In genomic region chr4:46754407-46755194, GRCm38 (mm10) we compare ENCODE assay signal across 12 mouse cellular contexts.
DNase-seq lines count a peak whose midpoint lies in the region; ATAC-seq and TF ChIP-seq lines count a peak whose summit lies in the region.
"Had no signal": no experiment of that assay in that cellular context is flagged by ENCODE, and none has a peak within 500 bp of the region (broad histone marks: within the 10 kb centered on the region; RNA-seq: fewer than 3 reads in every experiment).

No protein-coding gene starts in this region.

- peak overlapping the region; percentile 36; the same call in 1 of the 2 replicates for H3K27ac ChIP-seq in hindbrain, embryonic 10.5 days
- H3K27ac ChIP-seq in hindbrain, postnatal 0 days, result no peak overlapping the region
- peak overlapping the region; percentile 7; the same call in 1 of the 2 replicates for H3K27ac ChIP-seq in midbrain, embryonic 10.5 days (replicated peaks)
- no peak overlapping the region for H3K27ac ChIP-seq in midbrain, postnatal 0 days (ENCODE audit: low read depth, low read length)
- H3K27ac ChIP-seq: gastrocnemius, adult 2 months; liver, embryonic 14.5 days had no signal

- DNase-seq in hindbrain, embryonic 10.5 days (ENCODE audit: low spot score), result no peak
- DNase-seq in hindbrain, postnatal 0 days (ENCODE audit: low spot score), result no peak
- no peak for DNase-seq in midbrain, embryonic 10.5 days (ENCODE audit: low spot score)
- DNase-seq in midbrain, postnatal 0 days (ENCODE audit: low spot score), result no peak
- peak; percentile 8 for DNase-seq in kidney, postnatal 14 days
- DNase-seq in natural killer cell, adult 2 months (ENCODE audit: low spot score in 2 of 2), result peak; percentile 6 to 9
- no peak for DNase-seq in layer of hippocampus, postnatal 36 days
- DNase-seq in right cerebral cortex, adult 2 months (ENCODE audit: low spot score in 2 of 2), result no peak
- DNase-seq: cerebellum, postnatal 36 days; gastrocnemius, adult 2 months; spleen, adult 18-20 months had no signal

- H3K9ac ChIP-seq in hindbrain, postnatal 0 days (replicated peaks; ENCODE audit: low read length), result no peak overlapping the region
- no peak overlapping the region for H3K9ac ChIP-seq in midbrain, postnatal 0 days (replicated peaks; ENCODE audit: low read length, poor library complexity, severe bottlenecking)
- H3K9ac ChIP-seq: liver, embryonic 14.5 days had no signal

- no peaks in the 10 kb centered on the region for H3K27me3 ChIP-seq in hindbrain, embryonic 10.5 days (ENCODE audit: insufficient read depth, poor library complexity, severe bottlenecking)
- no peaks in the 10 kb centered on the region for H3K27me3 ChIP-seq in hindbrain, postnatal 0 days (ENCODE audit: insufficient read depth, low read length)
- no peaks in the 10 kb centered on the region for H3K27me3 ChIP-seq in midbrain, embryonic 10.5 days (ENCODE audit: low read depth, poor library complexity, severe bottlenecking)
- no peaks in the 10 kb centered on the region for H3K27me3 ChIP-seq in midbrain, postnatal 0 days (ENCODE audit: insufficient read depth, low read length)

- no peaks in the 10 kb centered on the region for H3K36me3 ChIP-seq in hindbrain, embryonic 10.5 days
- no peaks in the 10 kb centered on the region for H3K36me3 ChIP-seq in hindbrain, postnatal 0 days (ENCODE audit: insufficient read depth, low read length)
- no peaks in the 10 kb centered on the region for H3K36me3 ChIP-seq in midbrain, embryonic 10.5 days
- H3K36me3 ChIP-seq in midbrain, postnatal 0 days (ENCODE audit: insufficient read depth, low read length), result no peaks in the 10 kb centered on the region

- no peak for ATAC-seq in hindbrain, postnatal 0 days
- no peak for ATAC-seq in midbrain, postnatal 0 days (ENCODE audit: low FRiP score)

- no peak overlapping the region for H3K4me3 ChIP-seq in hindbrain, embryonic 10.5 days
- no peak overlapping the region for H3K4me3 ChIP-seq in hindbrain, postnatal 0 days (ENCODE audit: low read length)
- H3K4me3 ChIP-seq in midbrain, embryonic 10.5 days, result no peak overlapping the region
- H3K4me3 ChIP-seq in midbrain, postnatal 0 days (ENCODE audit: low read depth, low read length), result no peak overlapping the region
- H3K4me3 ChIP-seq: gastrocnemius, adult 2 months had no signal

- peaks cover 14% of the 10 kb centered on the region for H3K4me1 ChIP-seq in hindbrain, embryonic 10.5 days (replicated peaks)
- H3K4me1 ChIP-seq in hindbrain, postnatal 0 days (ENCODE audit: insufficient read depth, low read length), result no peaks in the 10 kb centered on the region
- peaks cover 7% of the 10 kb centered on the region for H3K4me1 ChIP-seq in midbrain, embryonic 10.5 days
- no peaks in the 10 kb centered on the region; the same call in 1 of the 2 replicates for H3K4me1 ChIP-seq in midbrain, postnatal 0 days (ENCODE audit: insufficient read depth, low read length)

- no peaks in the 10 kb centered on the region for H3K9me3 ChIP-seq in hindbrain, embryonic 10.5 days
- no peaks in the 10 kb centered on the region for H3K9me3 ChIP-seq in hindbrain, postnatal 0 days (ENCODE audit: low read length)
- H3K9me3 ChIP-seq in midbrain, embryonic 10.5 days (replicated peaks), result no peaks in the 10 kb centered on the region
- H3K9me3 ChIP-seq in midbrain, postnatal 0 days (ENCODE audit: low read length), result no peaks in the 10 kb centered on the region

- TF ChIP-seq CTCF in hindbrain, postnatal 0 days (IDR thresholded peaks at IDR 0.05; ENCODE audit: low read depth), result no peak
- TF ChIP-seq CTCF in midbrain, postnatal 0 days (IDR thresholded peaks at IDR 0.05), result no peak

- H3K4me2 ChIP-seq in hindbrain, postnatal 0 days (ENCODE audit: low read depth, low read length), result no peak overlapping the region
- no peak overlapping the region for H3K4me2 ChIP-seq in midbrain, postnatal 0 days (ENCODE audit: low read depth, low read length, poor library complexity, severe bottlenecking)

- WGBS in hindbrain, embryonic 10.5 days, result 38% methylated on average over 6 of the region's 6 CpGs
- WGBS in hindbrain, postnatal 0 days, result 41% methylated on average over 6 of the region's 6 CpGs
- 36% methylated on average over 6 of the region's 6 CpGs for WGBS in midbrain, embryonic 10.5 days
- WGBS in midbrain, postnatal 0 days, result 24% methylated on average over 6 of the region's 6 CpGs

Comparison
In these comparisons a context has a peak if more than half of its experiments do, and no peak if none do; other contexts are left out.
1. H3K27ac ChIP-seq: peak in hindbrain, embryonic 10.5 days (single experiment) and midbrain, embryonic 10.5 days (single experiment); none in hindbrain, postnatal 0 days (single experiment) and midbrain, postnatal 0 days (single experiment).
2. DNase-seq: peak in kidney, postnatal 14 days (single experiment) and natural killer cell, adult 2 months (2 of 2); none in hindbrain, embryonic 10.5 days (single experiment), hindbrain, postnatal 0 days (single experiment), midbrain, embryonic 10.5 days (single experiment), midbrain, postnatal 0 days (single experiment), layer of hippocampus, postnatal 36 days (0 of 2) and right cerebral cortex, adult 2 months (0 of 2).